Mouse (Mus musculus) v-Abl transformed pro-B cells (cell line): ENCODE measurements at regions not wholly inside any gene's neighbourhood (a gene's known extent, or its start where the extent isn't known, plus 50 kb on each side); places are given as distances from the start of the nearest gene placed in this dataset.
"Not testable (repeated sequence)": the region's sequence is repeated elsewhere in the genome, so short reads cannot be mapped to it uniquely, and the experiment has no call there.

Source experiments
- in situ Hi-C, 2 experiments: fragments of 400-800 bp; cut with MboI; formaldehyde crosslinking; loops; one replicate each; pipeline ENCODE4 v1.15.1; 2025; ENCODE audit not compliant: unreplicated experiment in 2 of 2

DNA sequence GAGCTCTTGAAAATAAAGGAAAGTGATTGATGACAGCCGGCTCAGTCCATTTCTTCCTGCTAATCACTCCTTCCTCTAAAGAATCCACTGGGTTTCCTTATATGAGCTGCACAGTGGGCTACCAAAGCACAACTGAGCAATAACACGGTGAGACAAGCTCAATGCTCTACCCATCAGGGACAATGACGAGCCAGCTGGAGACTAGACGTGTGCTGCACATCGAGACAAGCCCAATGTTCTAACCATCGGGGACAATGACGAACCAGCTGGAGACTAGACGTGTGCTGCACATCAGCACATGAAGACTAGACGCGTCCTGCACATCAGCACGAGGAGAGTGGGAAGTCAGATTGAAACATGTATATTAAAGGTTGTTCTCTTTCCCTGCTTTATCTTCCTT is 155.2 kb downstream of the Mat2b start:
- in situ Hi-C loops = no loop called here

DNA sequence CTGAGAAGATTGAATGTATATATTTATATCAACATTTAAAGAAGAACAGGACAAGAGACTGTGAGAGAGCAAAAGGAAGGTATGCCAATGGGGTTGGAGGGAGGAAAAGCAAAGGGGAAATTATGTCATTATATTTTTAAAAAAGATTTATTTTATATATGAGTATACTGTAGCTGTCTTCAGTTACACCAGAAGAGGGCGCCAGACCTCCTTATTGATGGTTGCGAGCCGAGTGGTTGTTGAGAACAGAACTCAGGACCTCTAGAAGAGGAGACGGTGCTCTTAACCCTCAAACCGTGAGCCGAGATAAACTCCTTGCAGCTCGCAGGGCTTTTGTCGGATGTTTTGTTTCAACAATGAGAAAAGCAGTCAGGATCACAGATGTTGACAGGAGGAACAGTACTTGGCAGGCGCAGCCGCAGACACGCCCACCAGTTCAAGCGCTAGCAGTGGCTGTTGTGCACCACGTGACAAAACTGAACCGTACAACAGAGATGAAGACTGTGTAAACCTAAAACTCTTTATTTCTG is 158.7 kb downstream of the Mat2b start:
- in situ Hi-C loops = no loop called here

DNA sequence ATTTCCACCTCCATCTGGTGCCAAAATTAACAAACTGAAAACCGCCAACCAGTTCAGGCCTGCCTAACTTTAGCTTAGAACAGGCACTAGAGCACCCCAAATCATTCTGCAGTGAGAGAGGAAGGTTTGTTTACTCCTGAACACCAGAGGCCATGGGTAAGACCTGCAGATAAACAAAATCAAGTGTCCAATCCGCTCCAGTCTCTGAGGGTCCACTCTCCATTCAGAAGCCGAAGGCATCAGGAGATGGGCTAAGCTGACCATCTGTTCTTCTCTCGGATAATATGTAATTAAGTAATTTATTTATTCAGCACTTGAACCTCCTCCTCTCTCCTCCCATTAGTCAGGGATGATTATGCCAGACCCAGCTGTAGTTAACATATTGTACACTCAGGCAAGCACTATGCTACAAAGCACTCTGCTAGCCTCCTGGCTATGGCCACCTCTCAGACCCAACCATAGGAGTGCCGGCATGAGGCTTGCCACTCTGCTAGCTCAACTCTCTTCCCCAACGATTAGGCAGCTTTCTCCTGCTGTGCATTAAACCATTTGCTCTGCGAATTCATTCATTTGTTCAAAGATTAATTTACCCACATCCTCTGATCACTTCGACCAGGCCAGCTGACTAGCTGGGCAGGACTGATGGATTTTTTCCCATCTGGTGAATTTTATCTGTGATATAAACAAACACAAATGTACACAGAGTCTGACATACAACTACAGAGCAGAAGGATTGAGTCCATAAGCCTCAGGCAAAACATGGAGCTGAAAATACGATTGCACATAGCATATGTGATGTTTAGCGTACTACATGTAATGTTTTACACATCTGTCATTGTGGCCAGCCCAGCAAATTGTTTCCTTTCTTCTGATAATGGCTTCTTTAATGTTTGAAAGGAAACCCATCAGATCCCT is 184.4 kb downstream of the Mat2b start:
- in situ Hi-C loops = no loop called here

DNA sequence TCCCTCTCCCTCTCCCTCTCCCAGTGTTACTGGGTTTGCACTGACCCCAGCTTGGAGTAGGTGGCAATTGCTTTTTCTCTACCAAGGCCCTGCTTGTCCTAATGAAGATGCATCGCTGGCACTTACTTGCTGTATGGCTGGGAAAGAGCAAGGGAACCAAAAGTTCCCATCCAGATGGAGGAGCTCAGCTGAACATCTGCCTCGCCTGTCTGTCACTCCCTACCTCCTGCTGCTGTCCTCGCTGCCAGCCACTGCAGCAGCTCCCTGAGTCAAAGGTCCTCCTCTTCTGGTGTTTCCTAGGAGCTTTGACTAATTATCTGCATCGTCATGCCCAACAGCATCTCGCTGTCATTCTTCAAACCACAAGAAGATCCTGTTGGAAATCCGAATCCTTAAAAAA is 203.4 kb downstream of the Mat2b start:
- in situ Hi-C loops = no loop called here

DNA sequence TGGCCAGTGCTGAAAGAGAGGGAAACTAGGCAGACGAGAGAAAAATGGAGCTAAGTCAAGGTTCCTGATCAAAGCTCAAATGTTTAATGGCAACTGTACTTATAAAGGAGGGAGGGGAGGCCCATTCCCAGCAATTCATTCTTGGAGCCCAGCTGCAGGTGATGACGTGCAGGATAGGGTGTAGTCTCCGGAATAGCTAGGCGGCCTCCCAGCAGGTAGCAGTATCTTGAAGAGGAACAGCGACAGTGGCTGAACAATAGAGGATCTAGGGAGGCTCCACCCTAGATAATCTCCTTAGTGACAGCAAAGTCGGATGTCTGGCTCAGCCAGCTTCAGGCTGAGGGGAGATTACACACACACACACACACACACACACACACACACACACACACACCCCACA is 216.8 kb downstream of the Mat2b start:
- in situ Hi-C loops = not testable (repeated sequence)

DNA sequence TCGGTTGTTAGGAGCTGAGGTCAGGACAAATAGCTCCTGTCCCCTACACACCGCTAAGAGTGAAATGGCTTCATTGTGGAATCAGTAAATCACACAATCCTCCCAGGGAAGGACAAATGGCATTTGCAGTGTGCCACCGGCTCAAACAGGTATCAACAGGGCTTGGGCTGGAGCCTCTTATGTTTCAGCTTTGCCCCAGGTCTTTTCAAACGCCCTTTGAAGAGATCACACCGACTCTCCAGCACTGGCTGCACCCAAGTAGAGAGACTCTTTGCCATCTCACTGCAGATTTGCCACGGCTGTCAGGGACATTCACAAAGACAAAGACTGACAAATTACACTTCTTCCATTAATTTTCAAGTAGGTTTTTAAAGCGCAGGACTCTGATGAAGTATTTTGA is 217.7 kb downstream of the Mat2b start:
- in situ Hi-C loops = no loop called here

DNA sequence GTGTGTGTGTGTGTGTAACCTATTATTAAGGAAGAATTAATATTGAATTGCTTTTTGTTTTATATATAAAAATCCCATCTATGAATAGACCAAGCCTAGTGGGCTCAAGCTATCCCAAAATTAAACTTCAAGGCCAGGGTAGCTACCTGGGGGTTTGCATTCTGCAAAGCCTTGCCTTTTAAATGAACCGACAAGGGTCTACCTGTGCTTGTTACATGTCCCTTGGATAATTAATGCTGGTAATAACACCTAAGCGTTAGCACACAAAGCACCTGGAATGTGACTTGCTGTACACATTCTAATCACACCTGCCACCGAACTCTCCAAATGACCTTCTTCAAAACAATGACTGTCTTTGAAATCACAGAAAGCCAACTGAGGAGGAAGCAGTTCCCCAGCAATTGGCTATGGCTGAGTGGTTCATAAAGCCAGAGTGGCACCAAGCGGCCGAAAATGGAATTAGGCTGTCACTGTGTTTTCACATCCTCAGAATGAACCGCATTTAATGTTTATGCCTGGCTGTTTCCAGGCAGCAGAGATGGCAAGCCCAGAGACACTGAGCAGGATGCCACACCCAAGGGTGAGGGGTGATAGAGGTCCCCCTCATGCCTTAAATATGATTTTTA is 225.8 kb downstream of the Mat2b start:
- in situ Hi-C loops = no loop called here

DNA sequence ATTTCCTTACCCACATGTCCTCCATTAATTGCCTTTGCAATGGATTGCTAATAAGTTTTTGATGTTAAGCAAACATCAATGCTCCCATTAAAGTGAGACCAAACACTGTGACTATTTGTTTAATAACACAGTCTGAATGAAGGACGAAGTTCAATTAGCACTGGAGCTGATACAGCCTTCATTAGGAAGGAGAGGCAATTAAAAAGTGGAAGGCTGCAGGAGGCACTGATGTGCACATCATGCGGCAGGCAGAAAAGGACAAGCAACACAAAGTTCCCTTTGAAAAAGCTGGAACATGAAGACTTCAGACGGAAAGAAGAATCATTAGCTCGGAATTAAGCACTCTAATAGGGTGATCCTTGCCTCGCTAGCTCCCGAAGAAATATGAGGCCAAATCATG is 238.4 kb downstream of the Mat2b start:
- in situ Hi-C loops = no loop called here

DNA sequence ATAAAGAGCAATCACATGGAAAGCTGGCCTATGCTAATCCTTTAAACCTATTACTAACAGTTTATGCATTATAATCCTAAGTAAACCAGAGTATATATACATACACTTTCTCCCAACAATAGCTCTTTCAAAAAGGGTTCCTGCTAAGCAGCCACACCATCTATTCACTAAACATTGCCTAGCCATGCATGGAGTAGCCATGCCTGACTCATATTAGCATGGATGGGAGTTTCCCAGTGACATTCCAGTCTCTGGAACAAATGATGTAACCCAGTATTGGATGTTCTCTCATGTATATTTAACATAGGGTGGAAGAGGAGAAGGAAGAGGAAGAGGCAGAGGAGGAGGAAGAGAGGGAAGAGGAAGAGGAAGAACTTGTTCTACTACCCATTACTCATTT is 240.0 kb downstream of the Mat2b start:
- in situ Hi-C loops = not testable (repeated sequence)

DNA sequence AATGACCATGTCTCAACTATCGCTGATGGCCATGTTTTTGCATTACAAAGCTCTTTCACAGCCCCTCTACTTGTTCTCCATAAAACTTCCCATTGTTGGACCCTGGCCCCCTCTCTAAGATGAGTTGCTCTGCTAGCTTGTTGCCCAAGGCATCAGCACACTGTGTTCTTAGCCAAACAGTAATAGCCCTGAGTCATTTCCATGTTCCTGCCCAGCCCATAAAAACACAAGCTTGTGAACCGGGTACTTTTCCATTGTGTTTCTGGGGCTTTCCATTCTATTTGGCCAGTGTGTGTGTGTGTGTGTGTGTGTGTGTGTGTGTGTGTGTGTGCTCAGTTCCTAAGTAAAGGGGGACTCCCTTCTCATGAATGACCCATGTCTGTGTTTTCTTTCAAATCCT is 248.2 kb downstream of the Mat2b start:
- in situ Hi-C loops = no loop called here

DNA sequence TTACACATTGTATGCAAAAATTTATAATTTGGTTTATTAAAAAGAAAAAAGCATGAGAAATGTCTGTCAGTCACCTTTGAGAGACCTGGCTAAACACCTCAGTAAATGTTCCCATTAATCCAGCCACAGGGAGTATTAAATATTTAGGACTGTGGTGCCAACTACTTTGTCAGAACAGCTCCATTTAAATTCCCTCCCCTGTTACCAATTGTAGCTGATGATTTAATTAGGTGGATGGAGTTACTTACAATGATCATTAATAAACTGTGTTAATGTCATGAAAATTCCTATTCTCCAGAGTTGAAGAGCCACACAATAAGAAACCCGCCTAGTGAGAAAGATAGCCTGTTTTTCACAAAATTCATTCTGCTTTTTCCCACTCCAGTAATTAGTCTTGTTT is 261.0 kb downstream of the Mat2b start:
- in situ Hi-C loops = no loop called here

DNA sequence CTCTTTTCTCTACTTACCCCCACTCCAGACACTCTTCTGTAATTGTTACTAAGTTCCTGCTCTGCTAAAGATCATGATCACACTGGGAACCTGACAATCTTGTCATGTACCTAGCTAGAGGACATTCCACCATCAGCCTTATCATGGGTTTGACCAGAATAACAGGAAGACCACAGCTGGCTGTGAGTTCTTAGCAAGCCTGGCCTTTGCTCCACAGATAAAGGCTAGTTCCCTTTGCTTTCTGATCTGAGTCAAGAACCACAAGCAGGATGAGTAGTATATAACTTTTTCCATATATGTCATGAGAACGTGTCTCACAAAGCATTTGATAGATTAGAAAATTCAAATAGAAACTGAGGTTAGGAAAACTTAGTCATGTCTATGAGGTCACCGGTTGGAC is 266.1 kb downstream of the Mat2b start:
- in situ Hi-C loops = no loop called here

DNA sequence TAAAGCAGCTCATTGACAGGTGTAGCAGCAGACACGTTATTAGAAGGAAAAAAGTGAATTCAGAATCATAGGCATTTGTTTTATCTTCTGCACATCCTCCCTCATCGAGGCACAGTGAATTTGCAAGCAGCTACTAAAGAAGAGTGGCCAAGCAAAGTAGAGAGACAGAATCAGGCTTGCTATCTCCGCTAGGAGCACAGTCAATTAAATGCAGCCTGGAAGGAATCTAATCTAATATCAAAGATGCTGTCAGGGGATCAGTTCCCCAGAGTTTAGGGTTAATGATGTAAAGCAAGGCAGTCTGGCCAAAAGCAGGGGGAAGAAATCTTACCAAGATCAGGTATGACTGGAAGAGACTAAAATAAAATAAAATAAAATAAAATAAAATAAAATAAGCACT is 270.7 kb downstream of the Mat2b start:
- in situ Hi-C loops = no loop called here

DNA sequence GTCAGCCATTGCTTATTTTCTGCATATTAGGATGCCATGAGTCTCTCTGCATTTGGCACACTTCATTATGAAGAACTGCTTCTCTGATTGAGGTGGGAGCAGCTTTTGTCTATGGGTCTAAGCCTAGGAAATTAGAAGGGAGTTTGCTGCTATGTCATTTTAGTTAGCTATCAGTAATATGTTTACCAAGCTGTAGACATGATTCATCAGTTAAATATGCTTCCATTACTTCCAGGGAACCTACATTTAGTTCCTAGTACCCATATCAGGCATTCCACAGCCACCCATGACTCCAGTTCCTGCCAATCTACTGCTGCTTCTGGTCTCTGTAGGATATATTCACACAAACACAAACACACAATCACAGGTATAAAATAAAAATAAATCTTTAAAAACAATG is 287.4 kb downstream of the Mat2b start:
- in situ Hi-C loops = no loop called here

DNA sequence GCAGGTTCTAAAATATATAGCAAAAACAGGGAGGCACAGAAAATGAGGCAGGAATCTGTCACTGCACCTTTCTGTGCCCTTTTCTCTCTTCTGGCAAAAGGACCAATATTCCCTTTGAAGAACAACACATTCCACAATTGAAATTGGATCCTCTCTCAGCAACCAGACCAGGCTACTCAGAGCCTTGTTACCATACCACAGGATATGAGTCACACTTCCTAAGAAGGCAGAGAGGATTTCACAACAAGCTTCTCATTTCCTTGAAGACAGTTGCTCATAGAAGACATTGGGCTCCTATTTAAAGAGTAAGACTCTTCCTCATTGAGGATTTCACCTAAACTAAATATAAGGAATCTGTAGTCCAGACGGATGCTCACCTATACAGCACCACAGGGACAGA is 292.8 kb downstream of the Mat2b start:
- in situ Hi-C loops = no loop called here

DNA sequence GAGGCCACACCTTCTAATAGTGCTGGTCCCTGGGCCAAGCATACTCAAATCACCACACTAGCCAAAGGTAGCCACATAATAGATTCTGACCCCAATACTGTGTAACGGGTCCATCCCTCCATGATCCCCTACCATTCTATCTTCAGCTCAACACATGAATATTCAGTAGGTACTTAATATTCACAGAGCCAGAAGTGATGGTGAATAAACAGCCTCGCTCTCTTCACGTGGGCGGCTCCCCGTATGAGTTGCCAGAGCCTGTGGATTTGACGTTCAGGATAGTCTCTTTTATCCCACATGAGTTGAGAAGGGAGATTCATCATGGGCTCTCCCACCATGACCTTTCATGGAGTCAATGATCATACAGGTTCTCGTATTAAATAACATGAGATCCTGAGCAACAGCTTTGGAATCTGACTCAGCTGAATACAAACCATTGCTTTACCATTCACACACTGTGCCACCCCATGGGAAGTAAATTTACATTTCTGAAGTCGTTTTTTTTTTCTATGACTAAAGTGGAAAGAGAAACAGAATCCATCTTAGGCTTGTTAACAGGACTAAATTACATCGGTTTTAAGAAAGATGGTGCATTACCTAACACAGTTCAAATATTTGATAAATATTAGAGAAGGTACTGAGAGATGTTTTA is 297.4 kb downstream of the Mat2b start:
- in situ Hi-C loops = no loop called here

DNA sequence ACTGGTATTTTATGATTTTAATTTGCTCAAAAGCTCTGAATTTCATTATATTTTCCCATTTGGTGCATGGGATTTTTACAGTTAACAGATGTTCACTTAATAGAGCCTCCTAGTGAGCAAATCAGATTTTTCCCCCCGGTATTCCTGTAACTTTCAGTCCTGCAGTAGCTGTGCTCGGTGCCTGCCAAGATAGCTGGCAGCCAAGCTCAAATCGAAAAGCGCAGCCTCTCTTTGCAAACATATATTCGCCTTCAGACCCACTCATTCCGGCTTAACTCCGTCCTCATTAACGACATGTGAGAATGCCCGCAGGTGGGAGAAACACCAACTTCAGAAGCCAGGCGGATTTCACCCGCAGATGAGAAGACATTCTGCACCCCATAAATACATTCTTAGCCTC is 299.7 kb downstream of the Mat2b start:
- in situ Hi-C loops = no loop called here

DNA sequence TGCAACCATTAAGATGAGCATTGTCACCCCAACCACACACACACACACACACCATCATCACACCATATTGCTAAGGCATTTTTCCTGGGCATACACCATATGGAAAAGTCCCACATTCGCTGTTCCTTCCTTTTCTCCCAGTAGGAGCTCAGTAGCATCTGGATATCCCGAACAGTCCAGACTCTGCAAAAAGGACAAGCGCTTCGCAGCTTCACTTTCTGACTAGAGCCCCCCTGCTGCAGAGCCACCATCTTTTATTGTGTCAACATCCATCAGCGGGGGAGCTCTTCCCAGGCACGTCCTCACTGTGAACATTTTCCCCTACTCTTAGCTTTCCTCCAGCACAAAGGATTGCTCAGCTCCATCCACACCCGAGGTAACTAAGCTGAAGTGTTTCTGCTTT is 300.1 kb downstream of the Mat2b start:
- in situ Hi-C loops = no loop called here

DNA sequence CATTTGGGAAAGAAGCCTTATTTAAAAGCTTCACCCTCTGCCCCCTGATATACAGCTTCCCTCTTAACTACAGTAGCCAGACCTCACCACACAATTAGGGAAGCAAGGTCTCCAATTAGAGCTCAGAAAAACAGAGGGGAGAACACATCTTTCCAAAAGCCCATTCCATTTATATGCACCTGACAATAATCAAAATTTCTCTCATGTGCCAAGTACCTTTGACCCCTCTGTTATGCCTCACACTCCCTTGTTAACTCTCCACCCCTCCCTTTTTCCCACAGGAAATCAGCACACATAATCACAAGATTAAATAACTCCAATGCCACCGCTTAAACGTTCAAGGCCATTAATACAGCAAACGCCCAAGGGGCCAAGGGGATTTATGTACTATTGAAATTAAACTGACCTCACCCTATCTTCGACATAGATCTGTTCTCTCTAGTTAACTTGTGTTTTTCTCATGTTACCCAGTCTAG is 300.7 kb downstream of the Mat2b start:
- in situ Hi-C loops = no loop called here

DNA sequence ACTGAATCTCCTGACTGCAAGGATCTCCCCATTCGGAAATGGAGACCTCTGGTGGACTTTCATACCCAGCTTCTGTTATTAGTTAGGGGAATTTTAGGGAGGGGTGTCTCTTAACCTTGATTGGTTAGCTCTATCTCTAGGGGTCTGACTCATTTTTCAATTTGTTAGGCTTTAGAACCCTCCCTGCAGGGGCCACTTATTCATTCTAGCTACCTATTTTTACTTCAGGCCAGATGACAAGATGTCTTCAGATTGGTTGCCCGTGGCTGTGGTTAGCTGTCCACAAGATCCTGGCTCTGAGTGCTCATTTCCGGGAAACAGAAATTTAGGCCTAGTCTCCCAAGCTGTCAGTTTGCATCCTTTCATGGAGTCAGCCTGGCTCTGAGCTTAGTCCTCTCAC is 314.3 kb downstream of the Mat2b start:
- in situ Hi-C loops = no loop called here

DNA sequence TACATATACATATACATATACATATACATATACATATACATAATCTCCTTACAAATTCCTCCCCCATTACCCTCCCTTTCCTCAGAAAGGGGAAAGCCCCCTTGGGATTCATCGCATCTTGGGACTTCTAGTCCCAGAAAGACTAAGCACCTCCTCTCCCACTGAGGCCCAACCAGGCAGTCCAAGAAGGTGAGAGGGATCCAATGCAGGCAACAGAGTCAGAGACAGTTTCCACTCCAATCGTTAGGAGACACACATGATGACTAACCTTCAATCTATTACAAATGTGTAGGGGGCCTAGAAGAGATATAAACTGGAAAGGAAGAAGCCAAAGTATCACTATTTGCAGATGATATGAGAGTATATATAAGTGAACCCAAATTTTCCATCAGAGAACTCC is 323.3 kb downstream of the Mat2b start:
- in situ Hi-C loops = no loop called here
